Mouse (Mus musculus) ES-E14 (cell line): ENCODE measurements at regions not wholly inside any gene's neighbourhood (a gene's known extent, or its start where the extent isn't known, plus 50 kb on each side); places are given as distances from the start of the nearest gene placed in this dataset.

Experiments
- DNase-seq: peaks from one replicate; pipeline ENCODE4 v3.0.0-alpha.2; 2013; ENCODE audit warnings: low read depth, low spot score
- H3K27ac ChIP-seq: 2 replicates; pipeline ENCODE4 v1.5.1; 2012; ENCODE audit warnings: low read depth, mild to moderate bottlenecking, low read length, moderate library complexity, mixed read lengths; ENCODE audit not compliant: poor library complexity, insufficient read depth, severe bottlenecking
- H3K36me3 ChIP-seq: 2 replicates; pipeline ENCODE4 v1.6.1; 2012; ENCODE audit warnings: mild to moderate bottlenecking, low read length, moderate library complexity, mixed read lengths; ENCODE audit not compliant: control insufficient read depth, poor library complexity, insufficient read depth, severe bottlenecking
- H3K4me1 ChIP-seq, 2 experiments: fragments of 150-350 bp in 1 of 2; sonication (generic) in 1 of 2; 2 replicates each; pipeline ENCODE4 v1.6.1; 2012; ENCODE audit warnings: low read length in 2 of 2, mild to moderate bottlenecking in 1 of 2, mixed read lengths in 1 of 2; ENCODE audit not compliant: control insufficient read depth in 2 of 2, insufficient read depth in 2 of 2, poor library complexity in 1 of 2
- H3K4me3 ChIP-seq, 2 experiments: fragments of 150-350 bp in 1 of 2; sonication (generic) in 1 of 2; 2 replicates each; pipeline ENCODE4 v1.5.1; 2012; ENCODE audit warnings: low read length in 2 of 2, low read depth in 1 of 2, mild to moderate bottlenecking in 1 of 2, mixed read lengths in 1 of 2; ENCODE audit not compliant: insufficient read depth in 1 of 2, poor library complexity in 1 of 2, severe bottlenecking in 1 of 2
- H3K9ac ChIP-seq: 2 replicates; pipeline ENCODE4 v1.6.1; 2012; ENCODE audit warnings: low read depth, mild to moderate bottlenecking, low read length, mixed read lengths; ENCODE audit not compliant: poor library complexity, insufficient read depth, severe bottlenecking
- H3K9me3 ChIP-seq: fragments of 150-350 bp; sonication (generic); 2 replicates; pipeline ENCODE4 v1.6.1; 2012; ENCODE audit warnings: low read depth, mild to moderate bottlenecking, low read length; ENCODE audit not compliant: control insufficient read depth, insufficient read depth
- CHD2 ChIP-seq: IDR thresholded peaks from 2 replicates; pipeline ENCODE4 v1.6.1; 2014; ENCODE audit warnings: mild to moderate bottlenecking, low read depth, low read length, inconsistent platforms
- HCFC1 ChIP-seq: IDR thresholded peaks from 2 replicates; pipeline ENCODE4 v1.6.1; 2012; ENCODE audit warnings: low read length, inconsistent platforms, borderline replicate concordance; ENCODE audit not compliant: insufficient read depth
- MAFK ChIP-seq: IDR thresholded peaks from 2 replicates; pipeline ENCODE4 v1.6.1; 2014; ENCODE audit warnings: mild to moderate bottlenecking, low read depth, low read length, inconsistent platforms; ENCODE audit not compliant: insufficient read depth
- ZC3H11A ChIP-seq: IDR thresholded peaks from 2 replicates; pipeline ENCODE4 v1.6.1; 2012; ENCODE audit warnings: low read depth, mild to moderate bottlenecking, inconsistent platforms, low read length, borderline replicate concordance
- ZNF384 ChIP-seq: IDR thresholded peaks from 2 replicates; pipeline ENCODE4 v1.6.1; 2012; ENCODE audit warnings: low read depth, low read length, inconsistent platforms
- in situ Hi-C, 2 experiments: fragments of 600-800 bp; cut with MboI; formaldehyde crosslinking; loops; one replicate each; pipeline ENCODE4 v1.15.1; 2025; ENCODE audit warnings: low sequenced_read_pairs in 2 of 2, inconsistent platforms in 1 of 2; ENCODE audit not compliant: unreplicated experiment in 2 of 2

DNA sequence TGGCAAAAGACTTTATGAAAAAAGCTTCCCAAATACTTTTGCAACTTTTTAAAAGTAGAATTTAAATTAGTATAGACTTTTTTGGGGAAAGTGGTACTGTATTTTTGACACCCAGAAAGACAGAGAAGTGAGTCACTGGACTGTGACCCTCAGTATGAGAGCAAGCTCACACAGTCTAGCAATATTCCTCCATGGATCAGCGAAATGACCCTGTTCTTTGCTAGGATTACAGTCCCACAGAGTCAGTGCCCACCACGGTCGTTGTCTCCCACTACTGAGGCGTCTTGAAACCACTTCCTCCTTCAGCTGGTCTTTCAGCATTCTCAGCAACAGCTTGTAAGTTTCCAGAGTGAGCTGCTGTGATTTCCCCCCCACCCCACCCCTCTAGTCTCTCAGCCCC is 124.5 kb downstream of the Gm19410 start:
- Histone ChIP-seq H3K4me1 (no peaks in the 10 kb centered on the region), H3K9me3 (no peaks in the 10 kb centered on the region), H3K4me3 (no peak overlapping the region), H3K27ac (no peak overlapping the region), H3K36me3 (no peaks in the 10 kb centered on the region), H3K9ac (no peak overlapping the region)
- in situ Hi-C loops, result no loop called here
- TF ChIP-seq CHD2, result no peak
- TF ChIP-seq ZC3H11A, result no peak
- TF ChIP-seq ZNF384, result no peak
- TF ChIP-seq HCFC1, result no peak
- TF ChIP-seq MAFK, result no peak
- DNase-seq, result no peak

- in situ Hi-C loops, result no loop called here
- Histone ChIP-seq H3K4me1 (no peaks in the 10 kb centered on the region), H3K9ac (no peak overlapping the region), H3K36me3 (no peaks in the 10 kb centered on the region), H3K27ac (no peak overlapping the region), H3K4me3 (no peak overlapping the region), H3K9me3 (no peaks in the 10 kb centered on the region)
- TF ChIP-seq CHD2, result no peak
- no peak for DNase-seq
Observed at GRCm38 (mm10) chr8:35891769-35892168, 126.2 kb downstream of the Gm19410 start.

DNA sequence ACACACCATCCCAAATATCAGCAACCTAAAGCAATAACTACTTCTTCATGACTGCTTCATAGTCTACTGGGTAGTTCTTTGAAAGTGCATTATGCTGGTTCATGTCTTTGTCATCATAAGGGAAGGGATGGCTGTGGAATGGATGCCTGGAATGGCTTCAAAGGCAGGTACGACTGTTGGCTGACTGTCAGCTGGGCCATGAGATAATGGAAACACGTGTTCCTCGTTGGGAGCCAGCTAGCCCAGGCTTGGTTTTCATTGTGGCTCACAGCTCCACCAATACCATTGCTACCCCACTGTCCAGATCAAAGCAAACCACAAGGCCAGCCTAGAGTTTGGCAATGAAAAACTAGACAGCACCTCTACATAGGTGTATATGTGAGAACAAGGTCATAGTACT is 132.9 kb downstream of the Gm19410 start:
- TF ChIP-seq ZC3H11A, result no peak
- no peak for DNase-seq
- in situ Hi-C loops, result no loop called here
- Histone ChIP-seq H3K27ac (no peak overlapping the region), H3K36me3 (no peaks in the 10 kb centered on the region), H3K4me3 (no peak overlapping the region), H3K4me1 (no peaks in the 10 kb centered on the region), H3K9me3 (no peaks in the 10 kb centered on the region), H3K9ac (no peak overlapping the region)

DNA sequence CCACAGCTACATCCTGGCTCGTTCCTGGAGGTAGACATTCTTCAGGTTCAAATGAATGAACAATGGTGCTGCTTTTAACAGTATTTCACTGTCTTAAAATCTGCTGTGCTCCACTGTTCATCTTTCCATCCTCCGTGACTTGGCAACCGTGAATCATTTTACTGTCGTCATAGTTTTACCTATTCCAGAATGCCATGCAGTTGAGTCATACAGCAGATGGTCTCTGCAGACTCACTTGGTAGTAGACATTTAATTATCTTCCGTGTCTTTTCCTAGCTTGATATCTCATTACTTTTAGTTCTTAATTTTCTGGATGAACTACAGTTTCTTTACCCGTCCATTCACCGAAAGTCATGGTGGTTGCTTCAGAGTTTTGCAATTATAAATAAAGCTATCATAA is 135.9 kb downstream of the Gm19410 start:
- Histone ChIP-seq H3K27ac (no peak overlapping the region), H3K9ac (no peak overlapping the region), H3K4me3 (no peak overlapping the region), H3K36me3 (no peaks in the 10 kb centered on the region), H3K4me1 (no peaks in the 10 kb centered on the region), H3K9me3 (no peaks in the 10 kb centered on the region)
- in situ Hi-C loops, result no loop called here
- DNase-seq, result no peak
- no peak for TF ChIP-seq MAFK
- TF ChIP-seq CHD2, result no peak
- no peak for TF ChIP-seq ZC3H11A
- TF ChIP-seq ZNF384, result no peak
- no peak for TF ChIP-seq HCFC1

DNA sequence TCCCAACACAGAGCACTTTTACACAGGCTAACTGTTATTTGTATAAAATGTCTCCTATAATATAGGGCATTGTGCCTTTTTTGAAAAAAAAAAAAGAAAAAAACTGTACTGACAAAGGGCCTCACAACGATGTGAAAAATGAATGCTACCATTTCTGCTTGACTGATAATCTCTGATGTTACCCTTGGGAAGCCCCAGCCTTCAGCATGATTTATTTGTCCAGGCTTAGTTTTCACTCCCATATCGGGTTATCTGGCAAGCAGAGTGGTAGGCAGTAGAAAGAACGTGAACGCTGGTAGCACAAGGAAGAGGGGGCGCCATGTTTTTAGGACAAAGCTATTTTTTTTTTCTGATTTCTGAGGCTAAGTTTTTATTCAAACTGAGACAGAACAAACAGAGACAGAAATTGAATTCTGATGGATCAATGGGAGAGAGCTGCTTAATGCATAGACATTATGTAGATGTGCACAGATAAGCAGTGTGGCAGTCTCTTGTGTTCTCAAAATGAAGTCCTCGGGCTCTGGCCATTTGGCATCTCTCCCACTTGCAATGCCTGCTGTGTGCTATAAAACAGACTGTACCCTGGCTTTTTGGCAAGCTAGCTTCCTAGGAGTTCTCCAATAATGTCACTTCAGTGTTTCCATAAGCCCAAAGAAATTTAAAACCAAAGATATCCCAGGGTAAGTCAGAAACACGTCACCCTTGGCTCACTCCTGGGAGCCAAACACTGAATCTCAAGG is 139.3 kb downstream of the Gm19410 start:
- in situ Hi-C loops, result no loop called here
- Histone ChIP-seq H3K9ac (no peak overlapping the region), H3K9me3 (no peaks in the 10 kb centered on the region), H3K4me3 (no peak overlapping the region), H3K27ac (no peak overlapping the region), H3K36me3 (no peaks in the 10 kb centered on the region), H3K4me1 (no peaks in the 10 kb centered on the region)
- TF ChIP-seq ZC3H11A (no peak), CHD2 (no peak), ZNF384 (no peak)
- no peak for DNase-seq
